Mouse (Mus musculus): Measurements from ENCODE around the gene Gm20388. TPM values are rescaled to one million over a fixed set of nuclear protein-coding genes. Genes with fewer than 3 reads are reported as not detected.

Gm20388 gene
- total RNA-seq, 2 experiments from 2014 or later, result 6.8 to 7.8 TPM

GRCm38 (mm10) chr8:122286899-122287298 is 2376.3 kb downstream of the Gm20388 start:
- intact Hi-C loops (cut with DNase I), result no loop called here
- DNase-seq, result no peak

GRCm38 (mm10) chr8:122287742-122288141 is 2377.1 kb downstream of the Gm20388 start:
- intact Hi-C loops (cut with DNase I), result no loop called here
- no peak for DNase-seq

DNA sequence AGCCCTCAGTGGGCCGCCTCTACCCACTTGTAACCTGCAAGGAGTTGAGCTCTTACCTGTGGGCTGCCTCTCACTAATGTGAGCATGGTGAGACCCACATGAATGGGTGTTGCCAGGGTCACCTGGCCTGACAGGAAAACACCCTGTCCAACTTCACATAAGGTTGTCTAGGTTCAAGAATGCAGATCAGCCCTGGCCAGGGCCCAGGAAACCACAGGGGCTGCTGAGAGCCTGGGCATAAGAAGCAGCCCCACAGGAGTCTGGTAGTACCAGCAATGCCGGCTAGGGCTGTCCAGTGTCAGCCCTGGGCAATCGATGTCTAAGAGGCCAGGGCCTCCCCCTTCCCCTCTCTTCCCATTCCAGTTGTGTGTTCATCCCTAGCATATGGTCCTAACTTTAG is 2377.7 kb downstream of the Gm20388 start:
- DNase-seq, result no peak
- intact Hi-C loops (cut with DNase I), result no loop called here

DNA sequence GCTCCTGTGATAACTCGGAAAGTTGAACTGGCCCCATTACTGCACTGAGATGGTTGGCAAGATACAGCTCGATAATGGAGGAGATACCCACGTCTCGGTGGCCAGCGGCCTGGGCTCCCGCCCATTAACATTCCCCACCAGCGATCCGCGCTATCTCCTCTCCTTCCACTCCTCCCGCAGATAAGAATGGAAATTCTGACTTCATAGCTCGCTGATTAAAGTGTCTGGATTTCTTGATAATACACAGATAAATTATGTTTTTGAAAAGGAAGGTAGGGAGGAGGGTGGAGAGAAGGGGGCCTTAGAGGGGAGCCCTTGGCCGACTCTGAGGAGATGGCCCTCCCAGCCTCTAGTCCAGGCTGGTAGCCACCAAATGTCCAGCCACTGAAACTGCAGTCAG is 2380.4 kb downstream of the Gm20388 start:
- intact Hi-C loops (cut with DNase I), result no loop called here

DNA sequence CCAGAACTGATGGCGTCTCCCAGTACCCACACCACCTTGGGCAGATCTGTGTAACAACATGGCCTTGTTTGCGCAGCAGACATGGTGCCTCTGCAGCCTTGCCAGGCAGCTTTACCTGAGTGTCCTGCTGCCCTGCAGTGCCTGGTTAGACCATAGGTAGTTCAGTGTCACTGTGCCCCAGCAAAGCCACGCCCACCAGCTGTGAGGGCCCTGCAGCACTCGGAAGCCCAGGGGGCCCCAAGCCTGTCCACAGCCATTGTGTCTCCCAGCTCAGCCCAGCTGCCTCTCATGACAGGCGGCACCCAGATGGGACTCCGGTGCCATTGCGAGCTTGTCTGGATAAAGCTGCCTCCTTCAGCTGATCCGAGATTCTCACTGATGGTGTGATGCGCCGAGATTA is 2380.9 kb downstream of the Gm20388 start:
- intact Hi-C loops (cut with DNase I), result no loop called here
- no peak for DNase-seq

More for the DNA sequence above, 2380.4 kb downstream of the Gm20388 start:
- no peak for DNase-seq

DNA sequence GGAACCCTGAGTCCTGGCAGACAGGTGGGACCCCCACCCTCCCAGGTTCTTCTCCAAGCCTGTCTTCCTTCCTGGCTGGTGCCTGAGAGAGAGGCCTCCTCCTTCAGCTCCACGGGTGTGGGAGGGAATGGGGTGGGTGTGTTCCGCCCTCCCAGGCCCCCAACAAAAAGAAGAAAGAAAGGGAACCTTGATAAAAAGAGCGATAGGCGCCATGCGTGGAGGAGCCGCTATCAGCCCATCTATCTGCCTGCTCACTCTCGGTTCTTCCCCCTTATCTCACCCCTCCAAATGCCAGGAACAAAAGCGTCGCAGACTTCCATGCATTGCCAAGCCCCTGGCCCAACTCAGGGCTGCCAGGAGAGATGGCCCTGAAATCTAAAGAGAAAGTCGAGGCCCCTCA is 2382.8 kb downstream of the Gm20388 start:
- no peak for DNase-seq
- intact Hi-C loops (cut with DNase I), result no loop called here

DNA sequence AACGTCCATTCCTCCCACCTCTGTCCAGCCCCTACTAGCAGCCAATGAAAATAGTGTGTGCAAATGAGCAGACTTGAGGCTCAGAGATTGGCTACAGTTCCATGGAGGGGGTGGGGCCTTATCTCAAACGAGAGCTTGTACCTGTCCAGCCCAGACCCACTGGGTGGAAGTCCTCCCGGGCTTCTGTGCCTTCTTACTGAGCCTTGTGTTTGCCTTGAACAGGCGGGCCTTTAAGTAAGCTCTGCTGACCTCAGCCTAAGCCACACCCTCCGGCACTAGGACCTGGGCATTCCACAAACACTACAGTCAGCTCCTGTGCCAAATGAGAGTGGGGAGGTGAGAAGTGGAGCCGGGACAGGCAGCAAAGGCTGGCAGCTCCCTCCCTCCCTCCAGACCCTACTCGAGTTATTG is 2383.6 kb downstream of the Gm20388 start:
- no peak for DNase-seq
- intact Hi-C loops (cut with DNase I), result no loop called here

DNA sequence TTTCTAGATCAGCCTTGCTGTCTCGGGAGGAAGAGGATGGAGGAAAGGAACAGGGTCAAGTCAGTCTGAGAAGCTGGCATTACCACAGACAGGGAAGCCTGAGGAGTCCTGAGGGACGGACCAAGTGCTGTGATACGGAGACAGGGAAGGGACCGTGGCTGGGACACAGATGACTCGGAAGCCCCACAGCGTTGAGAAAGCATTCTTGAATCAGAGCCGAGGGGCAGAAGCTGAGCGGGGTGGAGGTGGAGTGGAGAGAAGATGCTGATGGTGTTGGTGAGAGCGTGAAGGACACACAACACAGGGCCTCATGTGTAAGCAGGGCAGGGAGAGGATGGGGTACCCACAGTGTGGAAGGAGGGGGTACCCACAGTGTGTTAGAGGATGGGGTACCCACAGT is 2384.7 kb downstream of the Gm20388 start:
- intact Hi-C loops (cut with DNase I), result no loop called here
- DNase-seq, result no peak

- DNase-seq, result no peak
These were observed 2385.7 kb downstream of the Gm20388 start for GRCm38 (mm10) chr8:122296173-122297001.

GRCm38 (mm10) chr8:122299581-122300254 is 2389.1 kb downstream of the Gm20388 start:
- intact Hi-C loops (cut with DNase I), result no loop called here
- DNase-seq, result no peak

More at GRCm38 (mm10) chr8:122296173-122297001, 2385.7 kb downstream of the Gm20388 start:
- intact Hi-C loops (cut with DNase I), result no loop called here

GRCm38 (mm10) chr8:122301081-122301480 is 2390.4 kb downstream of the Gm20388 start:
- intact Hi-C loops (cut with DNase I), result no loop called here

GRCm38 (mm10) chr8:122301866-122302265 is 2391.2 kb downstream of the Gm20388 start:
- intact Hi-C loops (cut with DNase I), result no loop called here
- DNase-seq, result no peak

More at GRCm38 (mm10) chr8:122301081-122301480, 2390.4 kb downstream of the Gm20388 start:
- no peak for DNase-seq

GRCm38 (mm10) chr8:122303451-122303850 is 2392.8 kb downstream of the Gm20388 start:
- intact Hi-C loops (cut with DNase I), result no loop called here
- no peak for DNase-seq

GRCm38 (mm10) chr8:122304058-122304457 is 2393.4 kb downstream of the Gm20388 start:
- DNase-seq, result no peak
- intact Hi-C loops (cut with DNase I), result no loop called here

- no peak for DNase-seq
- intact Hi-C loops (cut with DNase I), result no loop called here
These were observed 2396.2 kb downstream of the Gm20388 start for GRCm38 (mm10) chr8:122306660-122307399.

DNA sequence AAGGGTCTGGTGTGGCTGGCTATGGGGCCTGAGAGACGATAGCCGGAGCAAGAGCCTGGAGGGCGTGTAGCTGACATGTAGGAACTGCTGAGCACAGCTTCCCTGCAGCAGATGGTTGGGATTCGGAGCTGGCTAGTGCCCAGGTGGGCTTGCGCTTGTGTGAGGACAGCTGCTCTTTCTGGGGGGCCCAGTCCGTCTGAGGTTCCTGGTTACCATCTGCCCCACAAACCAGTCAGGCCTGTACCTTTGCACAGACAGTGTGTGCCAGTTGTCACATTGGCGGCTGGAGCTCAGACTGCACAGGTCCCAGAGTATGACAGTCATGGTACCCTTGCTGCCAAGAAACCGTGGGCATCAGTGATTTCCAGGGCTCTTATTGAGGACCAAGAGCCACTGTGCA is 2397.2 kb downstream of the Gm20388 start:
- DNase-seq, result no peak
- intact Hi-C loops (cut with DNase I), result no loop called here

- intact Hi-C loops (cut with DNase I), result no loop called here
- no peak for DNase-seq
These were observed 2398.6 kb downstream of the Gm20388 start for GRCm38 (mm10) chr8:122309272-122309671.

- DNase-seq, result no peak
- intact Hi-C loops (cut with DNase I), result no loop called here
These were observed 2400.5 kb downstream of the Gm20388 start for GRCm38 (mm10) chr8:122311115-122311514.

DNA sequence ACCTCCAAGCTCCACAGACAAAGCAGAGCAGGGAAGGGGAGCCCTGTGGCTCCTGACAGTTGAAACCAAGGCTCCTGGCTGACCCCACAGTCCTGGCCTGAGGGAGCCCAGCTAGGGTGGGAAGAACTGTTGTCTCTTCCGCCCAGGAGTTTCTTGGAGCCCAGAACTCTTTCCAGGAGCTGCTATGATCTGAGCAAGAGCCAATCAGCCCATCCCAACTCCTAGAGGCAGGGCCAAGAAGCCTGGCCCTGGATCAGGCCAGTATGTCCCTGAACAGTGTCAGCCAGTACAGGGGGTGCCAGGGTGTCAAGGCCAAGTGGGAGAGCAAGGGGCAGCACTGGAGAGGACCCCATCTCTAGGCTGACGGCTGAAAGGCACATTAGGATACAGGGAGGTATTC is 2401.9 kb downstream of the Gm20388 start:
- DNase-seq, result no peak
- intact Hi-C loops (cut with DNase I), result no loop called here

DNA sequence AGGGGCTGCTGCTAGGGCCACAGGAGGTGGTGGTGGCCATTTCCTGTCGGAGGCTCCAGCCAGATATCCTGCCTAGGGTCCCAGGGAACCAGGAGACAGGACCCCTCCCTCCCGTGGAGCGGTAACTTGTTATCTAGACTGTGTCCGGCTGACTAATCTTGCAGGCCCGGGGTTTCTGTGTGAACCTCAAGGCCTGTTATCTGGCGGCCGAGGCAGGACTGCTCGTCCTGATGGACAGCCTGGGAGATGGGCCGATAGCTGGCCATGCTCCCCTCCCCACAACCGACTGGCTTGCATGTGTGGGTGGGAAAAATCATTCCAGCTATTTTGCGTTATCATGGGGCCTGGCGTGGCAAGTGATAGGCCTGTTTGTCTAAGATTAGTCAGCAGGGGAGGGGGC is 2402.7 kb downstream of the Gm20388 start:
- no peak for DNase-seq
- intact Hi-C loops (cut with DNase I), result no loop called here

DNA sequence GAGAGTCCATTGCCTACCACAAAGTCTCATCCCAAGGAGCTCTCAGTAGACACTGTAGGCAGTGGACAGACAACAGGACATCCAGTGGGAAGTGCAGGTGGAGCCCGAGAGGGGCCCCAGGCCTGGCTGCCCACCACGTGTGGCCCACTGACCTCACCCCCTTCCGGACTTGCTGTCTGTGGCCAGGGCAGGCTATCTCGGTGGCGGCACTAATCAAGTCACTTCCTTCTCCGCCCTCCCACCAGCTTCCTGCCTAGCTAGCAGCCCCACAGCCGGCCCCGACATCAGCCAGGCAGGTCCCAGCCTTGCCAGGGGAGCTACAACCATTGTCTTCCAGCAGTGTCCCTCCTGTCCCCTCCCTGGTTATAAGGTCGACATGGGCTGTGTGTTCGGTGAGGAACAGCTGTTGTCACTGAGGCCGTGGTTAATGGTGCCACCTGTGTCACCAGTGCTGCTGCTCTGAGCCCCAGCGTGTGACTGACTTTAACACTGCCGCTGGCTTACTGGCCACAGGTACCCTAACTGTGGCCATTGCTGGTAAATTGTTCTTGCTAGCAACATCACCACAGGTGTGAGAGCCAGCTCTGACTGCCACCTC is 2404.4 kb downstream of the Gm20388 start:
- intact Hi-C loops (cut with DNase I), result no loop called here
- DNase-seq, result no peak
